Mouse (Mus musculus) testis, adult 2 months (tissue): Measurements from ENCODE around the gene Map3k11. TPM values are rescaled to one million over a fixed set of nuclear protein-coding genes. Genes with fewer than 3 reads are reported as not detected.
A peak's percentile ranks its signal among the peaks of the same experiment; 100 is the strongest.

ENCODE experiments used
- H3K27ac ChIP-seq: fragments of 200-500 bp; 2 replicates; pipeline ENCODE4 v1.5.1; 2012; ENCODE audit warnings: low read depth, low read length; ENCODE audit not compliant: control insufficient read depth, insufficient read depth
- H3K27me3 ChIP-seq: fragments of 200-500 bp; 2 replicates; pipeline ENCODE4 v1.6.1; 2012; ENCODE audit warnings: mild to moderate bottlenecking, low read length, moderate library complexity; ENCODE audit not compliant: control insufficient read depth, insufficient read depth
- H3K36me3 ChIP-seq: fragments of 200-500 bp; 2 replicates; pipeline ENCODE4 v1.6.1; 2012; ENCODE audit warnings: mild to moderate bottlenecking, low read length; ENCODE audit not compliant: control insufficient read depth, insufficient read depth
- H3K4me1 ChIP-seq: fragments of 200-500 bp; 2 replicates; pipeline ENCODE4 v1.6.1; 2012; ENCODE audit warnings: low read length; ENCODE audit not compliant: control insufficient read depth, insufficient read depth
- H3K4me3 ChIP-seq: fragments of 200-500 bp; 2 replicates; pipeline ENCODE4 v1.5.1; 2012; ENCODE audit warnings: low read depth, mild to moderate bottlenecking, low read length, moderate library complexity, mixed read lengths; ENCODE audit not compliant: control insufficient read depth
- CTCF ChIP-seq: fragments of 200-500 bp; IDR thresholded peaks from 2 replicates; pipeline ENCODE4 v1.5.1; 2012; ENCODE audit warnings: low read depth, mild to moderate bottlenecking, inconsistent platforms, low read length, moderate library complexity; ENCODE audit not compliant: control insufficient read depth, insufficient read depth, insufficient replicate concordance
- POLR2A ChIP-seq: fragments of 200-500 bp; IDR thresholded peaks from 2 replicates; pipeline ENCODE4 v1.6.1; 2012; ENCODE audit warnings: low read depth, mild to moderate bottlenecking, inconsistent platforms, low read length, moderate library complexity; ENCODE audit not compliant: control insufficient read depth
- polyA plus RNA-seq: library from polyadenylated mRNA; depleted of rRNA; stranded (reverse); fragments of >200 nt; gene quantifications from 2 replicates; pipeline ENCODE4 v1.2.3, GENCODE M21; 2012; rRNA removed

Gene Map3k11
- 24.6 and 31.8 TPM in 2 replicates for polyA plus RNA-seq

DNA sequence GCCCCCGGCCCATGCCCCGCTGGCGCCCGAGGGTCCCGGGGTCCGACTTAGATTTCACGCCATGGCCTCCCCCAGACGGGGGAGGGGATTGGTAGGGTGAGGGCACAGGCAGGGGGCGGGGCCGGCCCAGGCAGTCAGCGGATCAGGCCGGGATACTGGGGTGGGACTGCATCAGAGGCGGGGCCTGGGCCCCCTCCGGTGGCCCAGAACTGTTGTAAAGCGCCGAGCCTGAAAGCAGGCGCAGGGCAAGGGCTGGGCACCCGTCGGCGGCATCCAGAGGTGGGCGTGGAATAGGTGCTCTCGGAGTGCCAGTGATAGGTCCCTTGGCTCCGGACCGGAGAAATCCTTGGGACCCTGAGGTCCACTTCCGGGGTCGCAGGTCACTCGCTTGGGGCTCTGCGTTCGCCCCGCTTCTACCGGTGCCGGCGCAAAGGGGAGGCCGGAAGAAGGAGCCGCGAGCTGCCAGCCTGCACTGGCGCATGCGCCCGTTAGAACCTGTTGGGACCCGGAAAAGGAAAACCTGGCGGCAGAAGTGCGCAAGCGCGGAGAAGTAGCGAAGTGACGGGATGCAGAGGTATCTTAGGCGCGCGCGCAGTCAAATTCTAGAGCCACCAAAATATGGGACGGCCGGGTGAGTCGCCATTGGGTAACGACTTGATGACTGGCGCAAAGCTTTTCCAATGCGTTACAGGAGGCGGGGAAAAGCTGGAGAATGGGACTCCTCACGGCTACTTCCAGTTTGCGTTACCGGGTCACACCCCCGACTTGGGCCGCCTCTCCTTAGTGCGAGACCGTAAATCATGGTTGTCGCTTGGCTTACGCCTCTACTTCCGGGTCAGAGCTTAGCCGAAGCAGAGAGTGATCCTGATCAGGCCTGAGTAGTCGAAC, at the start of gene Map3k11, which contains the start of gene Pcnx3:
Map3k11 (plus strand) TSS at position 543 of the 888 bp plus-strand sequence.
Pcnx3 (minus strand) TSS at position 709 of the 888 bp plus-strand sequence.
- H3K4me1 ChIP-seq = peaks cover 19% of the 10 kb centered on the region
- no peaks in the 10 kb centered on the region; the same call in 1 of the 2 replicates for H3K36me3 ChIP-seq
- peak within 1 kb of the TSS; percentile 85 for H3K27ac ChIP-seq
- peak within 1 kb of the TSS; percentile 92 for H3K4me3 ChIP-seq
- H3K27me3 ChIP-seq = no peaks in the 10 kb centered on the region
- peak; percentile 59 for TF ChIP-seq POLR2A
- TF ChIP-seq CTCF = no peak

DNA sequence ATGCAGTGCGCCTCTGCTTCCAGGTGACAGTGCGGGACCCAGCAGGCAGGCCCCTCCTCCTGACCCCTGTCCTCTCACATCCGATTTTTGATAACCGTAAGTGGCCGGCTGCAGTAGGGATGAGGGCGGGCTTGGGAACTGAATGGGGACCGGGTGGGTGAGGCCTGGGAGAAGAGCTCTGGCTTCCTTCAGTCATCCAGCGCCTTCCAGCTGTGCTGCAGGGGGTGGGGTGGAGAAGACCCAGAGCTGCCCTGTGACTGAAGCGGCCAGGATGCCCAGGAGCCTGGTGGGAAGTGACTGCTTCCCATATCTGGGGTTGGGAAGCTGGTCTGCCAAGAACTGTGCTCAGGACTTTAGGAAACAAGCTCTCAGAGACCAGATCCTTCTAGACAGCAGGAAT, 48.2 kb upstream of the Map3k11 start:
- Histone ChIP-seq H3K4me1 (peaks cover 8% of the 10 kb centered on the region), H3K4me3 (no peak overlapping the region), H3K36me3 (peaks cover 1% of the 10 kb centered on the region; the same call in 1 of the 2 replicates), H3K27me3 (no peaks in the 10 kb centered on the region), H3K27ac (no peak overlapping the region)
- TF ChIP-seq POLR2A = no peak
- TF ChIP-seq CTCF = no peak

DNA sequence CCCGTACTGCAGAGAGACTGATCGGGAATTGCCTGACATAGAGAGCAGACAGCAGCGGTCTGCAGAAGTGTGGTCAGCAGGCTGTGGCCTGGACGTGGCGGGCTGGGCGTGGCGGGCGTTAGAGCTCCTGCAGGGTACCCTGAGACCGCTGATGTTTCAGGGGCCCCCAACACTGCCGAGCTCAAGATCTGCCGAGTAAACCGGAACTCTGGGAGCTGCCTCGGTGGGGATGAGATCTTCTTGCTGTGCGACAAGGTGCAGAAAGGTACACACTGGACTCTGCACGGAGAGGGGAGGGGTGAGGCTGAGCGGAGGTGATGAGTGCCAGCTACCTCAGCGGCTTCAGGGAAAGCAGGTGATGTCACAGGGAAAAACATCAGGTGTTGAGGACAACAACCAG, 47.5 kb upstream of the Map3k11 start:
- no peak overlapping the region for H3K4me3 ChIP-seq
- H3K27me3 ChIP-seq = no peaks in the 10 kb centered on the region
- no peak overlapping the region for H3K27ac ChIP-seq
- peaks cover 1% of the 10 kb centered on the region; the same call in 1 of the 2 replicates for H3K36me3 ChIP-seq
- TF ChIP-seq POLR2A (no peak), CTCF (no peak)
- peaks cover 8% of the 10 kb centered on the region for H3K4me1 ChIP-seq

DNA sequence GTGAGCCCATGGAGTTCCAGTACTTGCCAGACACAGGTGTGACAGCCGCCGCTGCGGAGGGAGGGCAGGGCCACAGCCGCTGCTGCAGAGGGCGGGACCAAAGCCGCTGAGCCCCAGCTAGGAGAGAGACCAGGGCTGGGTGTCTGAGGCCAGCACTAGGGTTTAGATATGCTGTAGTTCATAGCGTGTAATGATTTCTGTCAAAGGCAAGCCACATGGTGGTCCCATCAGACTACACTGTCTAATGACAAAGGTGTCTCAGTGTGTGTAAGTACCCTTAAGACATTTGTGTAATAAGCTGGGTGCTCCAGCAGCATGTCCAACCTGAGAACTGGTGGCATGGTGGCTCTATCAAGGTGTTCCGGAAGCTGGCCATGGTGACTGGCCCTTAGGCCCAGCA, 46.9 kb upstream of the Map3k11 start:
- Histone ChIP-seq H3K4me1 (peaks cover 8% of the 10 kb centered on the region), H3K27me3 (no peaks in the 10 kb centered on the region), H3K27ac (no peak overlapping the region), H3K36me3 (peaks cover 1% of the 10 kb centered on the region; the same call in 1 of the 2 replicates), H3K4me3 (no peak overlapping the region)
- TF ChIP-seq CTCF = no peak
- no peak for TF ChIP-seq POLR2A

DNA sequence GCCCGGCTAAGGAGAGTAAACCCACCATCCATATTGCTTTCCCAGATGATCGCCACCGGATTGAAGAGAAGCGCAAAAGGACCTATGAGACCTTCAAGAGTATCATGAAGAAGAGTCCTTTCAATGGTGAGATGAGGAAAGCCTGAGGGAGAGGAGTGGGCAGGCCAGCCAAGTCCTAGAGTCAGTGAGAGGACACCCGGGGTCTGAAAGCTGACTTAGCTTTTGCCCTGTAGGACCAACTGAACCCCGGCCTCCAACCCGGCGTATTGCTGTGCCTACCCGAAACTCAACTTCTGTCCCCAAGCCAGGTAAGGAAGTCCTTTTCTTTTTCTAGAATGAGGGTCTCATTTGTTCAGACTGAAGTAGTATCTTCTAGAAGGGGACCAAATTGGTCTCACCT, 43.3 kb upstream of the Map3k11 start:
- H3K4me3 ChIP-seq = no peak overlapping the region
- peaks cover 18% of the 10 kb centered on the region for H3K4me1 ChIP-seq
- peaks cover 1% of the 10 kb centered on the region; the same call in 1 of the 2 replicates for H3K36me3 ChIP-seq
- H3K27ac ChIP-seq = no peak overlapping the region
- TF ChIP-seq POLR2A = no peak
- no peak for TF ChIP-seq CTCF
- no peaks in the 10 kb centered on the region for H3K27me3 ChIP-seq

DNA sequence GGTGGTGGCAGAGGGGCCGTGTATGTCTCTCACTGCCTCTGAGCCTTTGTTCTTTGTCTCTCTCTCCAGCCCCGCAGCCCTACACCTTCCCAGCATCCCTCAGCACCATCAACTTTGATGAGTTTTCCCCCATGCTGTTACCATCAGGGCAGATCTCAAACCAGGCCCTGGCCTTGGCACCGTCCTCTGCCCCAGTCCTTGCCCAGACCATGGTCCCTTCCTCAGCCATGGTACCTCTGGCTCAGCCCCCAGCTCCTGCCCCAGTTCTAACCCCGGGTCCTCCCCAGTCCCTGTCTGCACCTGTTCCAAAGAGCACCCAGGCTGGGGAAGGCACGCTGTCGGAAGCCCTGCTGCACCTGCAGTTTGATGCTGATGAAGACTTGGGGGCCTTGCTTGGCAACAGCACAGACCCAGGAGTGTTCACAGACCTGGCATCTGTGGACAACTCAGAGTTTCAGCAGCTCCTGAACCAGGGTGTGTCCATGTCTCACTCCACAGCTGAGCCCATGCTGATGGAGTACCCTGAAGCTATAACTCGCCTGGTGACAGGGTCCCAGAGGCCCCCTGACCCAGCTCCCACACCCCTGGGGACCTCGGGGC, 41.7 kb upstream of the Map3k11 start:
- no peaks in the 10 kb centered on the region for H3K27me3 ChIP-seq
- H3K36me3 ChIP-seq = peaks cover 1% of the 10 kb centered on the region; the same call in 1 of the 2 replicates
- H3K27ac ChIP-seq = no peak overlapping the region
- H3K4me1 ChIP-seq = peaks cover 23% of the 10 kb centered on the region
- TF ChIP-seq CTCF = no peak
- TF ChIP-seq POLR2A = no peak
- no peak overlapping the region for H3K4me3 ChIP-seq

DNA sequence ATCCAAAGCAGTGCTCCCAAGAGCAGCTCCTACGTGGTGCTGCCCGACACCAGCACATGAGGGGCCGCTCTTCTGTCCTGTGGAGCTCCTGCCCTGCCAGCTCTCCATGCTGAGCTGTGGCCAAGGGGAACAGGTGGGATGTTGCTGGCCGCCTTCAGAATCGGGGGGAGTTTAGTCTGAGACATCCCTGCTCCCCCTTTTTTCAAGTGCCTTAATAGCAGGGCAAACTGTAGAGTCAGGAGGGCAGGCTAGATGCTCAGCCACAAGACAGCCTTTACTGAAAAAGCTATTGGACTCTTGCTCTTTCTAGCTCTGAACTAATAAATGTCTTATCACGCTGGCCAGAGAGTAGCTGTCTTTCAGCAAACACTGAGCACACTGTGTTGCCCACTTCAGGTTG, 40.8 kb upstream of the Map3k11 start:
- Histone ChIP-seq H3K36me3 (peaks cover 1% of the 10 kb centered on the region; the same call in 1 of the 2 replicates), H3K27me3 (no peaks in the 10 kb centered on the region), H3K4me3 (no peak overlapping the region), H3K27ac (no peak overlapping the region; the same call in 1 of the 2 replicates), H3K4me1 (peaks cover 30% of the 10 kb centered on the region)
- TF ChIP-seq POLR2A = no peak
- TF ChIP-seq CTCF = no peak
